Mouse (Mus musculus) ES-Bruce4 (cell line): ENCODE measurements around the gene Brms1.

ENCODE experiments used
- CTCF ChIP-seq: IDR thresholded peaks from one replicate; pipeline ENCODE4 v1.8.1; 2011; ENCODE audit warnings: low read depth, low read length
- POLR2A ChIP-seq: IDR thresholded peaks from one replicate; pipeline ENCODE4 v1.8.1; 2011; ENCODE audit warnings: low read length; ENCODE audit not compliant: insufficient read depth

DNA sequence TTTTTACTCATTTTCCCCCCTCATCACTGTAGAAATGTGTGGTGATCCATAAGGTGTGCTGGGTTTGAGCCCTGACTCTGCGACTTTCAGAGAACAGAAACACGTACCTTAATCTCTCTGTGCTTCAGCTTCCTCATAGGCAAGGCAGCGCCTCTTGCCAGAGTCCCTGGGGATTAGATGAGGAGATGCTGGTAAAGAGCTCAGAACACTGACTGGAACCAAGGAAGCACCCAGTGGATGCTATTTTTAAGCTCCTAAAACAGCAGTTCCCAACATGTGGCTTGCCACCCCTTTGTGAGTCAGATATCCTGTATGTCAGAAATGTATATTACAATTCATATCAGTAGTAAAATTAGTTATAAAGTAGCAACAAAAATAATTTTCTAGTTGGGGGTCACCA is 23.0 kb upstream of the Brms1 start:
- TF ChIP-seq POLR2A = no peak
- no peak for TF ChIP-seq CTCF
